In the genomic region with DNA sequence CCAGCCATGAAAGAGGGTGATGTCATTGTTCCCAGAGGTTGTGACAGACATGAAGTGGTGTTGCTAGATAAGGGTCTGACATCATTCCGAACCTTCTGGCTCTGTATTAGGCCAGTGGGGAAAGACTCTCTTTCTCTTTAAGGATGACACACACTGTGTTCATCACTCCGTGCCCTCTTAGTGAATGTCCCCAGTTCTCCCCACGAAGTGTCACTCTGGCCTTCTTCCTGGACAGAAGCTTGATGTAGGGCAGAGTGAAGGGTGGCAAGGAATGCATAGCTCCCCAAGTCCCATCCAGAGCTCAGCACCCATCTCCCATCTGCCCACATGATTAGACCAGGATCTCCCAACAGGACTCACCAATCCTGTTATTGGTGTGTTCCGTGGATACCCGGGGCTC, we compare ENCODE assay signal across 27 mouse cellular contexts. TPM values are rescaled to one million over a fixed set of nuclear protein-coding genes. Genes with fewer than 3 reads are reported as not detected.
"Had no signal": no experiment of that assay in that cellular context is flagged by ENCODE, and none has a peak within 500 bp of the region (broad histone marks: within the 10 kb centered on the region; RNA-seq: fewer than 3 reads in every experiment).

No protein-coding gene starts in this region.

- H3K9me3 ChIP-seq: heart, embryonic 10.5 days; hindbrain, embryonic 13.5 days; hindbrain, embryonic 15.5 days; kidney, embryonic 15.5 days; limb, embryonic 13.5 days; limb, embryonic 15.5 days; liver, embryonic 12.5 days had no signal

- H3K27ac ChIP-seq: heart, embryonic 10.5 days; hindbrain, embryonic 13.5 days; hindbrain, embryonic 15.5 days; hindbrain, postnatal 0 days; kidney, embryonic 15.5 days; kidney, postnatal 0 days; limb, embryonic 13.5 days; liver, embryonic 12.5 days; liver, embryonic 14.5 days had no signal

- H3K4me1 ChIP-seq: heart, embryonic 10.5 days; heart, embryonic 12.5 days; hindbrain, embryonic 13.5 days; hindbrain, embryonic 15.5 days; kidney, embryonic 15.5 days; limb, embryonic 13.5 days; liver, embryonic 12.5 days had no signal

- H3K9ac ChIP-seq: heart, embryonic 12.5 days; hindbrain, embryonic 13.5 days; hindbrain, embryonic 15.5 days; kidney, embryonic 15.5 days; limb, embryonic 13.5 days; limb, embryonic 15.5 days; liver, embryonic 12.5 days; liver, embryonic 14.5 days had no signal

- H3K4me3 ChIP-seq: heart, embryonic 10.5 days; heart, embryonic 12.5 days; hindbrain, embryonic 13.5 days; hindbrain, embryonic 15.5 days; kidney, embryonic 15.5 days; limb, embryonic 13.5 days; limb, embryonic 15.5 days; liver, embryonic 12.5 days had no signal

- DNase-seq: gastrocnemius, postnatal 14 days; gastrocnemius, postnatal 36 days; heart, adult 18-20 months; heart, postnatal 10 days; kidney, adult 11 months; kidney, adult 2 months; kidney, adult 9 months; kidney, postnatal 14 days; kidney, postnatal 36 days; layer of hippocampus, adult 9-11 months; layer of hippocampus, postnatal 36 days; left cerebral cortex, postnatal 4 days had no signal

- H3K27me3 ChIP-seq: heart, embryonic 12.5 days; hindbrain, embryonic 13.5 days; hindbrain, embryonic 15.5 days; kidney, embryonic 15.5 days; limb, embryonic 13.5 days; limb, embryonic 15.5 days; liver, embryonic 12.5 days had no signal

- H3K4me2 ChIP-seq: heart, embryonic 12.5 days; hindbrain, embryonic 13.5 days; hindbrain, embryonic 15.5 days; kidney, embryonic 15.5 days; limb, embryonic 13.5 days; limb, embryonic 15.5 days; liver, embryonic 12.5 days had no signal

- H3K36me3 ChIP-seq: heart, embryonic 10.5 days; heart, embryonic 12.5 days; hindbrain, embryonic 13.5 days; hindbrain, embryonic 15.5 days; kidney, embryonic 15.5 days; limb, embryonic 13.5 days; limb, embryonic 15.5 days; liver, embryonic 12.5 days had no signal

- ATAC-seq: hindbrain, postnatal 0 days; intestine, embryonic 16.5 days; liver, embryonic 12.5 days had no signal

RNA-seq across cellular contexts. Expression of a gene that starts 41.0 kb away (rescaled TPM):
- total RNA-seq: hematopoietic stem cell, adult 5-6 weeks had no signal
- polyA plus RNA-seq: heart, embryonic 10.5 days; heart, embryonic 12.5 days; heart, embryonic 14.5 days; intestine, embryonic 14.5 days; intestine, embryonic 16.5 days; liver, embryonic 12.5 days had no signal
